Mouse (Mus musculus) neutrophil, adult 5-6 weeks (primary cell): ENCODE results near the gene Vmn1r139. TPM values are rescaled to one million over a fixed set of nuclear protein-coding genes. Genes with fewer than 3 reads are reported as not detected.
"Not testable (repeated sequence)": the region's sequence is repeated elsewhere in the genome, so short reads cannot be mapped to it uniquely, and the experiment has no call there.

Source experiments
- ATAC-seq: fragments of 151-379, 151-347 bp; 2 replicates; pipeline ENCODE4 v1.8.0; 2017; ENCODE audit warnings: mild to moderate bottlenecking, moderate TSS enrichment; ENCODE audit not compliant: insufficient number of reproducible peaks, poor library complexity, low FRiP score, severe bottlenecking; ENCODE audit errors: extremely low read depth
- total RNA-seq: library from RNA; stranded (forward); fragments of 200-1000 nt; gene quantifications from 2 replicates; pipeline ENCODE4 v1.2.3, GENCODE M21; 2017

Gene Vmn1r139
- total RNA-seq = not detected in 2 replicates

GRCm38 (mm10) chr7:22068757-22069156 is at the start of gene Vmn1r139:
TSS of gene Vmn1r139 (plus strand) at chr7:22069057.
- not testable (repeated sequence) for ATAC-seq

GRCm38 (mm10) chr7:22028797-22029196 is 40.1 kb upstream of the Vmn1r139 start, which contains the start of gene Vmn1r138:
TSS of gene Vmn1r138 (minus strand) at chr7:22028897.
- not testable (repeated sequence) for ATAC-seq

- not testable (repeated sequence) for ATAC-seq
Observed at GRCm38 (mm10) chr7:22056205-22056604, 12.7 kb upstream of the Vmn1r139 start, which contains the start of gene Gm6176. TSS of gene Gm6176 (minus strand) at chr7:22056305.

DNA sequence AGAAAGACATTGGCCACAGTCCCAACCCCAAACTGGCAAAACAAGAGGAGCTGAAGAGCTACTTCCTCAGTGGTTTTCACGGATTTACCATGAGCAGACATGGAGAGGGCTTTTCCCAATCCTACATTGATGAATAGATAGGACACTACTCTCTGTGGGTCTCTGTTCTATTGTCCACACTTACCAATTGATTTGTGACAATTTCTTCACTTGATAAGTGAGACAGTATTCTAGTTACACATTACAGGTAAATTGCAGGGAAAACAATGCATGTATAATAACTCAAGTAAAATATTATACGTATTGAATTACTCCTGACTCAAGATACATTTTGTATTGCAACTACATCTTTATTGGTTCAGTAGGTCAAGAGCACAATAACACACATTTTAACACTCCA is 49.3 kb downstream of the Vmn1r139 start, which contains the start of gene Gm16451:
Gm16451 (minus strand) TSS at position 101 of the 400 bp plus-strand sequence.
- ATAC-seq = not testable (repeated sequence)

DNA sequence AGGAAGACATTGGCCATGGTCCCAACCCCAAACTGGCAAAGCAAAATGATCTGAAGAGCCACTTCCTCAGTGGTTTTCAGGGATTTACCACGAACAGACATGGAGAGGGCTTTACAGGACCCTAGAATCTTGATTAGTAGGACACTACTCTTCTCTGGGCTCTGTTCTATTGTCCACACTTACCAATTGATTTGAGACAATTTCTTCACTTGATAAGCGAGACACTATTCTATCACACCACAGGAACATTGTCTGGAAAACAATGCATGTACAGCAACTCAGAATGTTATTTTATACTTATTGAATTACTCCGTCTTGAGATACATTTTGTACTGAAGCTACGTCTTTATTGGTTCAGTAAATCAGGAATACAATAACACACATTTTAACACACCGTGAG is 65.8 kb downstream of the Vmn1r139 start, which contains the start of gene Gm10666:
Gm10666 (minus strand) TSS at position 101 of the 400 bp plus-strand sequence.
- not testable (repeated sequence) for ATAC-seq

Other genes with a start within 250 kb of the Vmn1r139 start
- gene Vmn1r135, start 236.7 kb upstream of the Vmn1r139 start, total RNA-seq = not detected in 2 replicates
- gene Gm5725, start 224.8 kb upstream of the Vmn1r139 start, total RNA-seq = not detected in 2 replicates
- not detected in 2 replicates for gene Gm5891, start 147.8 kb upstream of the Vmn1r139 start, total RNA-seq
- not detected in 2 replicates for gene Vmn1r137, start 74.5 kb upstream of the Vmn1r139 start, total RNA-seq
- gene Vmn1r138, start 40.2 kb upstream of the Vmn1r139 start, total RNA-seq = not detected in 2 replicates
- not detected in 2 replicates for gene Gm6176, start 12.8 kb upstream of the Vmn1r139 start, total RNA-seq
- not detected in 2 replicates for gene Gm16451, start 49.2 kb downstream of the Vmn1r139 start, total RNA-seq
- not detected in 2 replicates for gene Gm10666, start 65.7 kb downstream of the Vmn1r139 start, total RNA-seq
- gene Vmn1r142, start 95.0 kb downstream of the Vmn1r139 start, total RNA-seq = not detected in 2 replicates
- not detected in 2 replicates for gene Vmn1r143, start 120.3 kb downstream of the Vmn1r139 start, total RNA-seq
- not detected in 2 replicates for gene Gm8653, start 132.2 kb downstream of the Vmn1r139 start, total RNA-seq
- not detected in 2 replicates for gene Gm8453, start 160.4 kb downstream of the Vmn1r139 start, total RNA-seq